Mouse (Mus musculus): ENCODE data around the gene Rasgef1b.

- TF ChIP-seq POLR2A (IDR thresholded peaks at IDR 0.05; ENCODE audit: extremely low read depth, insufficient read depth, low read length) (no peak), CTCF (IDR thresholded peaks at IDR 0.05; ENCODE audit: extremely low read depth, insufficient read depth, low read length) (no peak)
Measured at GRCm38 (mm10) chr5:99279016-99279757, 449.7 kb downstream of the Rasgef1b start.

All from cortical plate, adult 2 months (tissue).